Mouse (Mus musculus) MEL (cell line): ENCODE results near the gene Htra2. TPM values are rescaled to one million over a fixed set of nuclear protein-coding genes. Genes with fewer than 3 reads are reported as not detected.

ENCODE experiments used
- DNase-seq: peaks from one replicate; pipeline ENCODE4 v3.0.0; 2011; ENCODE audit warnings: low read depth, low spot score
- H3K27ac ChIP-seq: 2 replicates; pipeline ENCODE4 v1.5.1; 2012; ENCODE audit warnings: low read depth, mild to moderate bottlenecking, control low read depth, low read length, moderate library complexity; ENCODE audit not compliant: control insufficient read depth
- H3K27me3 ChIP-seq, 2 experiments: fragments of 150-350 bp in 1 of 2; sonication (generic) in 1 of 2; 2 replicates each; pipeline ENCODE4 v1.6.1; 2012; ENCODE audit warnings: low read length in 2 of 2, mild to moderate bottlenecking in 2 of 2, improper control_type of control experiment in 1 of 2, moderate library complexity in 1 of 2; ENCODE audit not compliant: insufficient read depth in 2 of 2, control insufficient read depth in 1 of 2
- H3K36me3 ChIP-seq, 2 experiments: 2 replicates each; pipeline ENCODE4 v1.6.1; 2012 to 2014; ENCODE audit warnings: low read length in 2 of 2, improper control_type of control experiment in 1 of 2, inconsistent platforms in 1 of 2, mild to moderate bottlenecking in 1 of 2; ENCODE audit not compliant: insufficient read depth in 2 of 2, control insufficient read depth in 1 of 2
- H3K4me1 ChIP-seq, 2 experiments: fragments of 150-350 bp in 1 of 2; sonication (generic) in 1 of 2; 2 replicates each; pipeline ENCODE4 v1.6.1; 2012; ENCODE audit warnings: low read length in 2 of 2, improper control_type of control experiment in 1 of 2, mild to moderate bottlenecking in 1 of 2; ENCODE audit not compliant: insufficient read depth in 2 of 2, control insufficient read depth in 1 of 2
- H3K4me3 ChIP-seq, 2 experiments: fragments of 150-350 bp in 1 of 2; sonication (generic) in 1 of 2; 2 replicates each; pipeline ENCODE4 v1.5.1; 2012; ENCODE audit warnings: low read depth in 2 of 2, low read length in 2 of 2, mild to moderate bottlenecking in 2 of 2, moderate library complexity in 2 of 2, control low read depth in 1 of 2, improper control_type of control experiment in 1 of 2; ENCODE audit not compliant: control insufficient read depth in 1 of 2, insufficient read depth in 1 of 2
- H3K79me2 ChIP-seq: 2 replicates; pipeline ENCODE4 v1.6.1; 2012; ENCODE audit warnings: mild to moderate bottlenecking, low read length, moderate library complexity; ENCODE audit not compliant: control insufficient read depth, poor library complexity, insufficient read depth
- H3K9ac ChIP-seq: 2 replicates; pipeline ENCODE4 v1.6.1; 2012; ENCODE audit warnings: low read depth, mild to moderate bottlenecking, control low read depth, low read length, moderate library complexity; ENCODE audit not compliant: control insufficient read depth, poor library complexity, severe bottlenecking
- H3K9me3 ChIP-seq: fragments of 150-350 bp; sonication (generic); replicated peaks from 2 replicates; pipeline ENCODE4 v1.6.1; 2012; ENCODE audit warnings: mild to moderate bottlenecking, low read length, improper control_type of control experiment, moderate library complexity; ENCODE audit not compliant: insufficient read depth
- CHD1 ChIP-seq: IDR thresholded peaks from 2 replicates; pipeline ENCODE4 v1.6.1; 2012; ENCODE audit warnings: low read depth, mild to moderate bottlenecking, inconsistent platforms, low read length, improper control_type of control experiment
- CHD2 ChIP-seq: IDR thresholded peaks from 2 replicates; pipeline ENCODE4 v1.6.1; 2011; ENCODE audit warnings: low read length, improper control_type of control experiment
- E2F4 ChIP-seq: IDR thresholded peaks from 2 replicates; pipeline ENCODE4 v1.6.1; 2011; ENCODE audit warnings: low read depth, low read length, improper control_type of control experiment, borderline replicate concordance
- ELF1 ChIP-seq: IDR thresholded peaks from 2 replicates; pipeline ENCODE4 v1.6.1; 2014; ENCODE audit warnings: low read depth, mild to moderate bottlenecking, inconsistent platforms, low read length, improper control_type of control experiment, moderate library complexity
- HCFC1 ChIP-seq: IDR thresholded peaks from 2 replicates; pipeline ENCODE4 v1.6.1; 2012; ENCODE audit warnings: low read depth, mild to moderate bottlenecking, inconsistent platforms, low read length, improper control_type of control experiment, moderate library complexity
- KAT2A ChIP-seq: conservative IDR thresholded peaks from 2 replicates; pipeline ENCODE4 v1.6.1; 2012; ENCODE audit warnings: low read depth, low read length, improper control_type of control experiment, inconsistent platforms
- MAFK ChIP-seq: IDR thresholded peaks from 2 replicates; pipeline ENCODE4 v1.6.1; 2011; ENCODE audit warnings: low read depth, mild to moderate bottlenecking, low read length, improper control_type of control experiment, borderline replicate concordance
- MAX ChIP-seq: IDR thresholded peaks from 2 replicates; pipeline ENCODE4 v1.6.1; 2011; ENCODE audit warnings: low read length, improper control_type of control experiment
- MYC ChIP-seq: IDR thresholded peaks from 2 replicates; pipeline ENCODE4 v1.6.1; 2011; ENCODE audit warnings: low read depth, mild to moderate bottlenecking, low read length, improper control_type of control experiment, moderate library complexity
- POLR2AphosphoS5 ChIP-seq: IDR thresholded peaks from 2 replicates; pipeline ENCODE4 v1.6.1; 2012; ENCODE audit warnings: low read depth, borderline replicate concordance, mild to moderate bottlenecking, inconsistent platforms, low read length, moderate library complexity, mixed read lengths
- RAD21 ChIP-seq: IDR thresholded peaks from 2 replicates; pipeline ENCODE4 v1.6.1; 2011; ENCODE audit warnings: mild to moderate bottlenecking, low read depth, low read length, improper control_type of control experiment
- TAL1 ChIP-seq: IDR thresholded peaks from 2 replicates; pipeline ENCODE4 v1.6.1; 2012; ENCODE audit warnings: mild to moderate bottlenecking, inconsistent platforms, low read length, moderate library complexity, mixed read lengths
- USF1 ChIP-seq: IDR thresholded peaks from 2 replicates; pipeline ENCODE4 v1.6.1; 2014; ENCODE audit warnings: low read depth, mild to moderate bottlenecking, inconsistent platforms, low read length, improper control_type of control experiment, moderate library complexity
- ZC3H11A ChIP-seq: IDR thresholded peaks from 2 replicates; pipeline ENCODE4 v1.6.1; 2012; ENCODE audit warnings: low read depth, mild to moderate bottlenecking, inconsistent platforms, low read length, improper control_type of control experiment
- ZKSCAN1 ChIP-seq: IDR thresholded peaks from 2 replicates; pipeline ENCODE4 v1.6.1; 2012; ENCODE audit warnings: low read depth, mild to moderate bottlenecking, inconsistent platforms, low read length, improper control_type of control experiment, moderate library complexity
- ZMIZ1 ChIP-seq: IDR thresholded peaks from 2 replicates; pipeline ENCODE4 v1.6.1; 2012; ENCODE audit warnings: low read depth, mild to moderate bottlenecking, inconsistent platforms, low read length, improper control_type of control experiment, moderate library complexity
- ZNF384 ChIP-seq: IDR thresholded peaks from 2 replicates; pipeline ENCODE4 v1.6.1; 2012; ENCODE audit warnings: low read depth, mild to moderate bottlenecking, inconsistent platforms, low read length, improper control_type of control experiment
- polyA plus RNA-seq, 2 experiments: library from polyadenylated mRNA; stranded (reverse) in 1 of 2; unstranded in 1 of 2; fragments of >175 nt in 1 of 2; fragments of >200 nt in 1 of 2; gene quantifications; 2 replicates each; pipeline versions ENCODE4 v1.2.1 to v1.2.4; 2012; ENCODE audit warnings: low replicate concordance in 2 of 2, low read depth in 1 of 2; ENCODE audit not compliant: insufficient read length in 2 of 2, insufficient read depth in 1 of 2, missing spikeins in 1 of 2
- total RNA-seq: library from RNA; depleted of rRNA; stranded (reverse); fragments of 300-350 nt; gene quantifications from 2 replicates; pipeline ENCODE4 v1.2.3, GENCODE M21; 2012

Gene Htra2
- total and polyA plus RNA-seq, 3 experiments = 107 to 133 TPM; not detected in 1

GRCm38 (mm10) chr6:83027293-83027692 lies 27.8 kb downstream of the Htra2 start:
- Histone ChIP-seq H3K27me3 (no peaks in the 10 kb centered on the region), H3K4me3 (no peak overlapping the region), H3K27ac (no peak overlapping the region), H3K9ac (no peak overlapping the region), H3K4me1 (peaks cover 8 to 10% of the 10 kb centered on the region in 2 experiments), H3K36me3 (peaks cover 0 to 10% of the 10 kb centered on the region in 2 experiments; a peak in 2 of 4 replicates), H3K79me2 (peaks cover 1% of the 10 kb centered on the region; the same call in 1 of the 2 replicates), H3K9me3 (no peaks in the 10 kb centered on the region)
- TF ChIP-seq ZKSCAN1 = peak; percentile 92
- TF ChIP-seq POLR2AphosphoS5 = no peak
- no peak for DNase-seq

DNA sequence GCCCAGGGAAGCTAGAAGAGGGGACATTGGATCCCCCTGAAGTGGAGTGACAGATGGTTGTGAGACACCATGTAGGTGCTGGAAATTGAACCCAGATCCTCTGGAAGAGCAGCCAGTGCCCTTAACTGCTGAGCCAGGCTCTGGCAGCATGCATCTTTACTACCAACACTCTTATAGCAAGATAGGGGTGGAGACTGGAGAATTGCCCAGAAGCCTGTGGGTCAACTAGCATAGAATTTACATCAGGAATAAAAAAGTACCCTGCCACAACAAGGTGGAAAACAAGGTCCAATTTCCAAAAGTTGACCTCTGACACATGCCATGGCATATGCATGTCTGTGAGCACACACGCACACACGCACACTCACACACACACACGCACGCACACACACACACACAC lies 29.9 kb downstream of the Htra2 start:
- H3K9ac ChIP-seq = no peak overlapping the region
- no peak overlapping the region for H3K4me3 ChIP-seq
- peaks cover 0 to 28% of the 10 kb centered on the region in 2 experiments; a peak in 2 of 4 replicates for H3K36me3 ChIP-seq
- H3K79me2 ChIP-seq = no peaks in the 10 kb centered on the region
- no peaks in the 10 kb centered on the region for H3K9me3 ChIP-seq
- DNase-seq = no peak
- peaks cover 17 to 23% of the 10 kb centered on the region in 2 experiments for H3K4me1 ChIP-seq
- H3K27ac ChIP-seq = no peak overlapping the region
- H3K27me3 ChIP-seq = no peaks in the 10 kb centered on the region
- TF ChIP-seq TAL1 = no peak
- no peak for TF ChIP-seq CHD2
- no peak for TF ChIP-seq USF1
- TF ChIP-seq MAFK = no peak
- TF ChIP-seq HCFC1 = no peak
- TF ChIP-seq ZC3H11A = no peak
- TF ChIP-seq ZKSCAN1 = no peak
- no peak for TF ChIP-seq POLR2AphosphoS5
- TF ChIP-seq RAD21 = no peak
- TF ChIP-seq ZMIZ1 = no peak
- no peak for TF ChIP-seq CHD1
- TF ChIP-seq KAT2A = no peak
- TF ChIP-seq MAX = no peak
- no peak for TF ChIP-seq ZNF384
- no peak for TF ChIP-seq E2F4
- TF ChIP-seq MYC = no peak
- TF ChIP-seq ELF1 = no peak
- TF ChIP-seq, all 39 proteins: peak for 0
